Mouse (Mus musculus): Measurements from ENCODE around the gene Tmem117. TPM values are rescaled to one million over a fixed set of nuclear protein-coding genes. Genes with fewer than 3 reads are reported as not detected.

Gene Tmem117
- polyA plus RNA-seq, 1 experiment from 2014 or later: 0.94 TPM

DNA sequence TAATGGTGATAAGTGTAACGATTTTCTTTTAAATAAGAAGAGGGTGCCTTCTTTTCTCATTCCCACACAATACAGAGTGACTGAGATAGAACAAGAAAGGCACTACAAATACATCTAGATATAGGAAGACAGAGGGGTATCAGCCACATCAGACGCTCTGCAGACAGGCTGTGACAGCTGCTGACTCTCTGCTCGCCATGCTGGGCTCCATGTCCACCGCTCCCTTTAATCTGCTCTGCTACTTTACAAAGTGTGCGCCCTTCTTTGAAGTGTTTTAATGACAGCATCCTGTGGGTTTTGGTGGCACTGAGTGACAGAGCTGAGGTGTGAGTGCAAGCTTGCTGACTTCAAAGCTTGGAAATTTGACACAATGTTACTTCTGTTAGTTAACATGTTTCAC lies 314.9 kb downstream of the Tmem117 start:
- H3K27ac ChIP-seq (ENCODE audit: low read depth, low read length): no peak overlapping the region
- H3K9me3 ChIP-seq (replicated peaks; ENCODE audit: control insufficient read depth, low read length): no peaks in the 10 kb centered on the region
- H3K36me3 ChIP-seq (ENCODE audit: control insufficient read depth, insufficient read depth, low read length): no peaks in the 10 kb centered on the region
- H3K4me2 ChIP-seq: no peak overlapping the region
- ATAC-seq (replicated peaks; ENCODE audit: insufficient number of reproducible peaks, low FRiP score, low TSS enrichment): no peak
- H3K4me3 ChIP-seq (ENCODE audit: low read depth, low read length): no peak overlapping the region
- no peaks in the 10 kb centered on the region for H3K4me1 ChIP-seq (ENCODE audit: control insufficient read depth, insufficient read depth, low read length)
- no peak overlapping the region for H3K9ac ChIP-seq (ENCODE audit: low read depth, low read length)
- no peaks in the 10 kb centered on the region for H3K27me3 ChIP-seq (ENCODE audit: control insufficient read depth, insufficient read depth, low read length)
- WGBS (ENCODE audit: insufficient replicate concordance): 41% methylated on average over 5 of the region's 5 CpGs

DNA sequence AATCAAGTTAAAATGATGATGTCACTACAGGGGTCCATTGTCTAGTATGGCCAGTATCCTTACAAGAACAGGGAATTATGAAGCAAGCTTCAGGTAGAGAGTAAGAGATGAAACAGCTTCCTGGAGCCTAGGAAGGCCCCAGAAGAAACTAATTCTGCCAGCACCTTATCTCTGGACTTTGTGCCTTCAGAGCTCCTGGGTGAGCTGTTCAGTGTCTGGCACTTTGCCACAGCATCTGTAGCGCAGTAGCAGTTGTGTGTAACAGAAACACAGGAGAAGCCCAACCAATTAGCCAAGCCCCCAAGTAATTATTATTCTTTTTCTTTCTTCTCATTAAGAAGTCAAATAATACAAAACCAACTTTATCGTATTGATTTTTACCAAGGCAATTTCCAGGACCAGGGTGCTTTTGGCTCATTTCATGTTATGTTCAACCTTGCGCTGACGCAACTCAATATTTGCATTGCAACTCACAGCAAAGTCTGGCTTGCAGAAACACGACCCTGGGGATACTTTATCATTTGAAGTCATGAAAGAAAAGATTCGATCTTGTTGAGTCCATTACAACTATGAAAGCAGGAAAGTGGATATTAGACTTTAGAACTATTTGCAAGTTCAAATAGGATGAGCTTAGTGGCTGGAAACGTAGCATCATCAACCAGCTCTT lies 322.5 kb downstream of the Tmem117 start:
- 78% methylated on average over 7 of the region's 7 CpGs for WGBS (ENCODE audit: insufficient replicate concordance)
- no peak for ATAC-seq (replicated peaks; ENCODE audit: insufficient number of reproducible peaks, low FRiP score, low TSS enrichment)
- no peak overlapping the region for H3K9ac ChIP-seq (ENCODE audit: low read depth, low read length)

DNA sequence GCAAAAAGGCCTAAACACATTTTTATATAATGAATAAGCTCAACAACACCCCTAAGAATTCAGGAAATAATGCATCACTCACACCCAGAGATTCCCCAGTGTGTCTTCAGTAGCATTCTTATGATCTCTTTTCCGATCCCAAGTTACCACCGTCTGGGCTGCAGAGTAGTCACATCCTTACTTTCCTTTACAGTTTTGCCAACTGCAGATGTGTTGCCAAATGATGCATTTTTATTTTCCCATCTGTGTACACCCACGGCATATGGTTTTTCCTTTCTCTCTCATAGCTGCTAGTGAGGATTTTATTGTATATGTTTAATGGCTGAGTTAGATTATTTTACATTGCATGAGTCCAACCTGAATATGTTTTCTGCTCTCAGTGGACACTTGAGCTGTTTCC lies 327.7 kb downstream of the Tmem117 start:
- Histone ChIP-seq H3K36me3 (ENCODE audit: control insufficient read depth, insufficient read depth, low read length) (no peaks in the 10 kb centered on the region), H3K4me2 (no peak overlapping the region), H3K27ac (ENCODE audit: low read depth, low read length) (no peak overlapping the region), H3K4me1 (ENCODE audit: control insufficient read depth, insufficient read depth, low read length) (no peaks in the 10 kb centered on the region), H3K4me3 (ENCODE audit: low read depth, low read length) (no peak overlapping the region), H3K9me3 (replicated peaks; ENCODE audit: control insufficient read depth, low read length) (no peaks in the 10 kb centered on the region), H3K9ac (ENCODE audit: low read depth, low read length) (no peak overlapping the region), H3K27me3 (ENCODE audit: control insufficient read depth, insufficient read depth, low read length) (no peaks in the 10 kb centered on the region)
- ATAC-seq (replicated peaks; ENCODE audit: insufficient number of reproducible peaks, low FRiP score, low TSS enrichment): no peak
- WGBS (ENCODE audit: insufficient replicate concordance): 86% methylated on average over 3 of the region's 3 CpGs

More for the DNA sequence above, 322.5 kb downstream of the Tmem117 start:
- H3K4me1 ChIP-seq (ENCODE audit: control insufficient read depth, insufficient read depth, low read length): no peaks in the 10 kb centered on the region
- no peak overlapping the region for H3K27ac ChIP-seq (ENCODE audit: low read depth, low read length)
- H3K27me3 ChIP-seq (ENCODE audit: control insufficient read depth, insufficient read depth, low read length): no peaks in the 10 kb centered on the region
- no peak overlapping the region for H3K4me3 ChIP-seq (ENCODE audit: low read depth, low read length)
- H3K4me2 ChIP-seq: no peak overlapping the region
- no peaks in the 10 kb centered on the region for H3K9me3 ChIP-seq (replicated peaks; ENCODE audit: control insufficient read depth, low read length)
- H3K36me3 ChIP-seq (ENCODE audit: control insufficient read depth, insufficient read depth, low read length): no peaks in the 10 kb centered on the region

DNA sequence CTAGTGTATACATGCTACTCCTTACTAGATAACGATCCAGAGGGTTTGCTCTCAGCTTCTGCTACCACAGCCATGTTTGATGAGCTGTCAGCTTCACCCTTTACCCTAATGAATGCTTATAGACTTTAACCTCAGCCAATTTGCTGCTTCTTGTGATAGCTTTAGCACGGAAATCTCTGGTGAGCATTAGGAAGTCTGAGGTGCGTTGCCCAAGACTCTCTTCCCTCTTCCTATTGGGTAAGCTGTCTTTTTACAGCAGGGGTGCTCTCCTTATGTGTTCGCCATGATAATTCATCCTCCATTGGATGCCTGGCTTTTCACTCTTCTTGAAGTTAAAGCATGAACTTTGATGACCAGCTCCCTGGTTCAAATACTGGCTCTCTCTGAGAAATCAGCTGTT lies 328.2 kb downstream of the Tmem117 start:
- ATAC-seq (replicated peaks; ENCODE audit: insufficient number of reproducible peaks, low FRiP score, low TSS enrichment): no peak
- no peaks in the 10 kb centered on the region for H3K27me3 ChIP-seq (ENCODE audit: control insufficient read depth, insufficient read depth, low read length)
- no peak overlapping the region for H3K4me2 ChIP-seq
- H3K36me3 ChIP-seq (ENCODE audit: control insufficient read depth, insufficient read depth, low read length): no peaks in the 10 kb centered on the region
- no peak overlapping the region for H3K9ac ChIP-seq (ENCODE audit: low read depth, low read length)
- H3K9me3 ChIP-seq (replicated peaks; ENCODE audit: control insufficient read depth, low read length): no peaks in the 10 kb centered on the region
- H3K4me1 ChIP-seq (ENCODE audit: control insufficient read depth, insufficient read depth, low read length): no peaks in the 10 kb centered on the region
- no peak overlapping the region for H3K27ac ChIP-seq (ENCODE audit: low read depth, low read length)
- 70% methylated on average over 4 of the region's 4 CpGs for WGBS (ENCODE audit: insufficient replicate concordance)
- no peak overlapping the region for H3K4me3 ChIP-seq (ENCODE audit: low read depth, low read length)

DNA sequence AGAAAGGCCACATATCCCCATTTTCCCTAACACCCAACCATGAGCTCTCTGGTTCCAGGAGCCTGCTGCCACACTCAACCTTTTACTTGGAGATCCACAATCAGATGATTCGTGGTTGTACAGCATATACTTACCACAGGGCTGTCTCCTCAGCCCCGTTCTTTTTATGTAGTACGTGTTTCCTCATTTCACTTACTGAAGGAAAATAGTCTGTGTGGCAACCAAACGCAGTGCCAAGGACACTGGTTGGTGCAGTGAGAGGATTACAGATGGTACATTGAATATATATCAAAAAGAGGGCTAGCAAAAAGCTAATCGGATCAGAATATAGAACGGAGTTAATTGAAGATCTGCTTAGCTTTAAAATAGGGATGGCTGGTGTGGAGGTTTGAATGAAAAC lies 338.0 kb downstream of the Tmem117 start:
- no peak overlapping the region for H3K4me2 ChIP-seq
- H3K9ac ChIP-seq (ENCODE audit: low read depth, low read length): no peak overlapping the region
- ATAC-seq (replicated peaks; ENCODE audit: insufficient number of reproducible peaks, low FRiP score, low TSS enrichment): no peak
- H3K4me3 ChIP-seq (ENCODE audit: low read depth, low read length): no peak overlapping the region
- no peaks in the 10 kb centered on the region for H3K36me3 ChIP-seq (ENCODE audit: control insufficient read depth, insufficient read depth, low read length)
- WGBS (ENCODE audit: insufficient replicate concordance): 84% methylated on average over 6 of the region's 6 CpGs
- no peaks in the 10 kb centered on the region for H3K4me1 ChIP-seq (ENCODE audit: control insufficient read depth, insufficient read depth, low read length)
- H3K27me3 ChIP-seq (ENCODE audit: control insufficient read depth, insufficient read depth, low read length): no peaks in the 10 kb centered on the region
- H3K27ac ChIP-seq (ENCODE audit: low read depth, low read length): no peak overlapping the region
- no peaks in the 10 kb centered on the region for H3K9me3 ChIP-seq (replicated peaks; ENCODE audit: control insufficient read depth, low read length)

DNA sequence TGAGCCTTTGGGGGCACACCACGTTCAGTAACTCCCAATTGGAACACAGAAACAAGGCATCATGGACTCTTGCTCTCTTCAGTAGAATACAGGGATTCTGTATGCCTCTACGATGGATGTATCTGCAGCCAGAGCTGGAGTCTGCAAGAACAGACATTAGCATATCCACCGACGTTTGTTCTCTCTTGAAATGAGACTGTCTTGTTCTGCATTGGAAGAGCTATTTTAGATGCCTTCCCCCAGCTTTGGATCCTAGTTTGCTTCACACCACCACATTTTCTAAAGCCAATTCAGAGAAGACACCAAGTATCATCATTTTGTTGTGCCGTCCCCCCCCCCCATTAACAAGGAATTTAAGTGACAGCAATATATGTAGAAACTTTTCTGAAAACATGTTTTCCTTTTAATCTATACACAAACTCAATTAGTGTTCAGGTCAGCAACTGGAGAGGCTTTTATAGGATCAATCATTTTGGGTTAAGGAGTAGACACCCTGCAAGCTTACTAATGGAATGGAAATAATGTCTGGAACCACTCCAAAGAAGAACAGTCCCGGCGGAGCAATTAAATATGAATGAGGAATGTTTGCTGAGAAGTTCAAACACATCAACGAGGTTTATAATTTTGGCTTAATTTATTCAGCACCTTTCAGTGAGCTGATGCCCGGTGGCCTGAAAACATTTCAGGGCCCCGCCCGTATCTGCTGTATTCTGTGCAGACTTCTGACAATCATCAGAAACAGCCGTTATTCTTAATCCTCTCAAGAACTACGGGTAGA lies 339.6 kb downstream of the Tmem117 start:
- Histone ChIP-seq H3K4me3 (ENCODE audit: low read depth, low read length) (no peak overlapping the region), H3K27ac (ENCODE audit: low read depth, low read length) (no peak overlapping the region), H3K9me3 (replicated peaks; ENCODE audit: control insufficient read depth, low read length) (no peaks in the 10 kb centered on the region), H3K36me3 (ENCODE audit: control insufficient read depth, insufficient read depth, low read length) (no peaks in the 10 kb centered on the region), H3K27me3 (ENCODE audit: control insufficient read depth, insufficient read depth, low read length) (no peaks in the 10 kb centered on the region), H3K4me1 (ENCODE audit: control insufficient read depth, insufficient read depth, low read length) (no peaks in the 10 kb centered on the region), H3K9ac (ENCODE audit: low read depth, low read length) (no peak overlapping the region), H3K4me2 (no peak overlapping the region)
- ATAC-seq (replicated peaks; ENCODE audit: insufficient number of reproducible peaks, low FRiP score, low TSS enrichment): no peak
- WGBS (ENCODE audit: insufficient replicate concordance): 79% methylated on average over 13 of the region's 13 CpGs

DNA sequence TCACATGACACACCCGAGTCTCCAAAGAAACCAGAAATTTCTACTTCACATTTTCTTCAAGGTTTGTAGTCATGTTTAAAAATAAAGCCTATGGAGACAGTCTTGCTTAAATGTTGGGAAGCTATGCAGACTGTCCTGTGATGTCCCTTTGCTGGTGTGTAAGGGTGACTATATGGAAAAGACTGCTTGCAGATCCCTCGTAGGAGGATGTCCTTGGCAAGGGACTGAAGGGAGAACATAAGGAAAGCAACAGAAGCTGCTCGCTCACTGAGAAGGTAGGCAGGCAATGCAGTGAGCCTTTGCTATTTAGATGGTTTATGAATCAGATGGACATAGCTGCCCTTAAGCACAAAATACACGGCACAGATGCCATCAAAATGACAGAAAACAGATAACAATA lies 352.8 kb downstream of the Tmem117 start:
- no peak overlapping the region for H3K27ac ChIP-seq (ENCODE audit: low read depth, low read length)
- H3K4me2 ChIP-seq: no peak overlapping the region
- H3K4me1 ChIP-seq (ENCODE audit: control insufficient read depth, insufficient read depth, low read length): no peaks in the 10 kb centered on the region
- ATAC-seq (replicated peaks; ENCODE audit: insufficient number of reproducible peaks, low FRiP score, low TSS enrichment): no peak
- H3K9me3 ChIP-seq (replicated peaks; ENCODE audit: control insufficient read depth, low read length): no peaks in the 10 kb centered on the region
- H3K9ac ChIP-seq (ENCODE audit: low read depth, low read length): no peak overlapping the region
- H3K4me3 ChIP-seq (ENCODE audit: low read depth, low read length): no peak overlapping the region
- H3K27me3 ChIP-seq (ENCODE audit: control insufficient read depth, insufficient read depth, low read length): no peaks in the 10 kb centered on the region
- no peaks in the 10 kb centered on the region for H3K36me3 ChIP-seq (ENCODE audit: control insufficient read depth, insufficient read depth, low read length)
- WGBS (ENCODE audit: insufficient replicate concordance): 80% methylated on average over 4 of the region's 4 CpGs

DNA sequence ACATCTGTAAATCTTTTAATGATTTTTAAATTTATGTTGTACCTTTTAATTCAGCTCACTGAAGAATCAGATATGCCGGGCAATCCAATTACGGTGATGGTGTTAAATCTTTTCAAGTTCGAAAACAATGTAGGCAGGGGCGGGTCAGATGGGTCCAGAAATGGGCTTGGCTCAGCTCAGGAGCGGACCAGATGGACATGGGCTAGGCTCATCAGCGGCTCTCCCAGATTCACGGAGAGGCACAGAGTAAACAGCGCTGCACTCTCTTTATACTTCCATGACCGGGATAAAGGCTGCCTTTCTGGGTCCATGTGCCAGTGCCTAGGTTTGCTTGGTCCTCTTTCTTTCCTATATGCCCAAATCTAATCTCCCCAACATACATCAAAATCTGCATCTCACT lies 366.3 kb downstream of the Tmem117 start:
- H3K4me3 ChIP-seq (ENCODE audit: low read depth, low read length): no peak overlapping the region
- no peak for ATAC-seq (replicated peaks; ENCODE audit: insufficient number of reproducible peaks, low FRiP score, low TSS enrichment)
- H3K9me3 ChIP-seq (replicated peaks; ENCODE audit: control insufficient read depth, low read length): no peaks in the 10 kb centered on the region

More for the DNA sequence above, 366.3 kb downstream of the Tmem117 start:
- Histone ChIP-seq H3K9ac (ENCODE audit: low read depth, low read length) (no peak overlapping the region), H3K4me1 (ENCODE audit: control insufficient read depth, insufficient read depth, low read length) (no peaks in the 10 kb centered on the region), H3K4me2 (no peak overlapping the region), H3K27ac (ENCODE audit: low read depth, low read length) (no peak overlapping the region), H3K27me3 (ENCODE audit: control insufficient read depth, insufficient read depth, low read length) (no peaks in the 10 kb centered on the region), H3K36me3 (ENCODE audit: control insufficient read depth, insufficient read depth, low read length) (no peaks in the 10 kb centered on the region)
- 84% methylated on average over 9 of the region's 9 CpGs for WGBS (ENCODE audit: insufficient replicate concordance)
